Mouse (Mus musculus): ENCODE results near the gene Serhl.

DNA sequence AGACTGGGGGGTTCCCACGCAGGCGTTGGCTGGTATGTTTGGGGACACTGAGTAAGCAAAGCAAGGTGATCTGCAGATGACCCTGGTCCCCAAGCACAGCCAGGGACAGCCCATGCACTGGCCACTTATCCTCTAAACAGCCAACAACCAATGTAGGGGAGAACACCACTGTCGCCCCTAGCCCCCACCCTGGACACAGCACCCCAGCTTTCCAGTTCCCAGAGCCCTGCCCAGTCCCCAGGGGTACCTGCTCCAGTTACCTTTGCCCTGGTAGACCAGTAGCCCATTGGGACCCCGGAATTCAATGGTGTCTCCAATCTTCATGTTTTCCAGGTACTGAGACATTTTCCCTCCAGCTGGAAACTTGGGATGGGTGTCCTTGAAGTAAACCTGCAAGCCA lies 71.3 kb downstream of the Serhl start:
- TF ChIP-seq POLR2A (IDR thresholded peaks at IDR 0.05; ENCODE audit: control insufficient read depth, low read depth, low read length) (no peak), CTCF (IDR thresholded peaks at IDR 0.05; ENCODE audit: control insufficient read depth, insufficient read depth, insufficient replicate concordance, low read depth, low read length) (no peak)
